Mouse (Mus musculus) spleen, adult 2 months (tissue): ENCODE data around the gene Serpinb1a. TPM values are rescaled to one million over a fixed set of nuclear protein-coding genes. Genes with fewer than 3 reads are reported as not detected.

Experiments
- DNase-seq, 2 experiments: peaks; one replicate each; pipeline versions ENCODE4 v3.0.0 to v3.0.0-alpha.2; 2012 to 2021; ENCODE audit warnings: low spot score in 2 of 2, low read depth in 1 of 2
- H3K27ac ChIP-seq: fragments of 200-500 bp; 2 replicates; pipeline ENCODE4 v1.5.1; 2012; ENCODE audit warnings: low read length, inconsistent platforms; ENCODE audit not compliant: insufficient read depth
- H3K27me3 ChIP-seq: fragments of 200-500 bp; 2 replicates; pipeline ENCODE4 v1.6.1; 2012; ENCODE audit warnings: mild to moderate bottlenecking, moderate library complexity, low read length, inconsistent platforms; ENCODE audit not compliant: control insufficient read depth, insufficient read depth
- H3K36me3 ChIP-seq: fragments of 200-500 bp; 2 replicates; pipeline ENCODE4 v1.6.1; 2012; ENCODE audit warnings: mild to moderate bottlenecking, low read length, inconsistent platforms; ENCODE audit not compliant: control insufficient read depth, insufficient read depth
- H3K4me1 ChIP-seq: fragments of 200-500 bp; 2 replicates; pipeline ENCODE4 v1.6.1; 2011; ENCODE audit warnings: inconsistent platforms; ENCODE audit not compliant: control insufficient read depth, insufficient read depth, insufficient read length
- H3K4me3 ChIP-seq: fragments of 200-500 bp; 2 replicates; pipeline ENCODE4 v1.5.1; 2011; ENCODE audit warnings: mild to moderate bottlenecking, inconsistent platforms; ENCODE audit not compliant: insufficient read depth, insufficient read length; ENCODE audit errors: extremely low read depth
- CTCF ChIP-seq: fragments of 200-500 bp; IDR thresholded peaks from 2 replicates; pipeline ENCODE4 v1.5.1; 2011; ENCODE audit warnings: mild to moderate bottlenecking, inconsistent platforms; ENCODE audit not compliant: insufficient read depth, insufficient read length, insufficient replicate concordance; ENCODE audit errors: extremely low read depth
- POLR2A ChIP-seq: fragments of 200-500 bp; IDR thresholded peaks from 2 replicates; pipeline ENCODE4 v1.6.1; 2011; ENCODE audit warnings: low read depth, low read length, inconsistent platforms
- WGBS: fragments of 180-500 bp; shearing (Covaris S2); methylation state at CpG from one replicate; pipeline ENCODE4 v1.1.7; 2018; 5-methylcytosine and 5-hydroxymethylcytosine counted together
- polyA plus RNA-seq: library from polyadenylated mRNA; depleted of rRNA; stranded (reverse); fragments of >200 nt; gene quantifications from 2 replicates; pipeline ENCODE4 v1.2.3, GENCODE M21; 2012

Gene Serpinb1a
- polyA plus RNA-seq, 1 experiment = 30.2 TPM

DNA sequence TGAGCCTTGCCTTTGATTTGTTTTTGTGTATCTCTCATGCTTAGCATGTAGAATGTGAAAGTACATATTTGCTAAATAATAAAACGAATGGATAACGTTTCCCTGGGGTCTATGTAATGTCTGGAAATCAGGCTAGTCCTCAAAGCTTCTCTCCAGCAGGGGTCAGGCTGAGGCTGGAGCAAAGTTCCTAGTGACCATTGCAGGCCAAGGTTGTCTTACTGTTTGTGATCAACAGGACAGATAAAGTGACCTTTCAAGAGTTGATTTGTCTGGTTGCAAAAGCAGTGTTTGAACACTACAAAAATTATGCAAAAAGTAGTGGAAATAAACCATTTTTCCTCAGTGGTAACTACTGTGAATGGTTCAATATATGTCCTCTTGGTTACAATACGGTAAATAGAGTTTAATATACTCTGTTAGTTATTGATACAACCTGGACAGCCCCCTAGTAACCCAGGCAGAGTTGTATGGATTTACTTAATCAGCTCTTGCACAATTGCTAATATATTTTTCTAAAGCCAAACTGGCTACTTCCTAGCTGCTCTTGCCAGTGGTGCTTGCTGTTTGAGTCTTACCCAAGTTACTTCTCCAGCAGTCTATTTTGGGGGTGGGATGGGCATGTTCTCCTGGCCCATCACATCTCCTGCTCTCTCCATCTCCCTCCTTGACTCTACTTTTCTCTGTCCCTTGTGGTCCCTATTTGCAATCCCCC is 23.7 kb downstream of the Serpinb1a start:
- H3K27me3 ChIP-seq = no peaks in the 10 kb centered on the region
- H3K36me3 ChIP-seq = peaks cover 4% of the 10 kb centered on the region; the same call in 1 of the 2 replicates
- no peak for DNase-seq
- 85% methylated on average over 3 of the region's 3 CpGs for WGBS
- no peak overlapping the region for H3K27ac ChIP-seq
- H3K4me1 ChIP-seq = peaks cover 5% of the 10 kb centered on the region; the same call in 1 of the 2 replicates
- no peak for TF ChIP-seq CTCF
- TF ChIP-seq POLR2A = no peak
- H3K4me3 ChIP-seq = no peak overlapping the region

DNA sequence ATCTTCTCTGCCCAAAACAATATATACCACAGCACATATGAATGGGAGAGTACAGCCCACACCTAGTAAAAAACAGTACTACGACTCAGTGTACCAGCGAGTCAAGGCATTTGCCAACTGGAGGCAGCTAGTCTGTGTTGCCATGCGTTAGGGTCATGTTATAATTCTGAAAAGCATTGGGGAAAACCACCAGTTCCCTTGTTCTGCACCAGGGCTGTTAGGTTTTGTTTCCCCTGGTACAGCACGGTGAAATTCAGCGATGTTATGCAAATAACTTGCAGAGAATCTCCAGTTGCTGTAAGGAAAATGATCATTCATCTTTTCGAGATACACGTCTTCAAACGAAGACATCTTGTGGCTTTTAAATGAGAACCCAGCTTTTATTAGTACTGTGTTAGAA is 25.4 kb downstream of the Serpinb1a start:
- no peak overlapping the region for H3K4me3 ChIP-seq
- H3K27ac ChIP-seq = no peak overlapping the region
- no peak for DNase-seq
- peaks cover 2% of the 10 kb centered on the region; the same call in 1 of the 2 replicates for H3K4me1 ChIP-seq
- WGBS = 49% methylated on average over 8 of the region's 8 CpGs
- H3K36me3 ChIP-seq = peaks cover 8% of the 10 kb centered on the region
- H3K27me3 ChIP-seq = no peaks in the 10 kb centered on the region
- TF ChIP-seq POLR2A (no peak), CTCF (no peak)

DNA sequence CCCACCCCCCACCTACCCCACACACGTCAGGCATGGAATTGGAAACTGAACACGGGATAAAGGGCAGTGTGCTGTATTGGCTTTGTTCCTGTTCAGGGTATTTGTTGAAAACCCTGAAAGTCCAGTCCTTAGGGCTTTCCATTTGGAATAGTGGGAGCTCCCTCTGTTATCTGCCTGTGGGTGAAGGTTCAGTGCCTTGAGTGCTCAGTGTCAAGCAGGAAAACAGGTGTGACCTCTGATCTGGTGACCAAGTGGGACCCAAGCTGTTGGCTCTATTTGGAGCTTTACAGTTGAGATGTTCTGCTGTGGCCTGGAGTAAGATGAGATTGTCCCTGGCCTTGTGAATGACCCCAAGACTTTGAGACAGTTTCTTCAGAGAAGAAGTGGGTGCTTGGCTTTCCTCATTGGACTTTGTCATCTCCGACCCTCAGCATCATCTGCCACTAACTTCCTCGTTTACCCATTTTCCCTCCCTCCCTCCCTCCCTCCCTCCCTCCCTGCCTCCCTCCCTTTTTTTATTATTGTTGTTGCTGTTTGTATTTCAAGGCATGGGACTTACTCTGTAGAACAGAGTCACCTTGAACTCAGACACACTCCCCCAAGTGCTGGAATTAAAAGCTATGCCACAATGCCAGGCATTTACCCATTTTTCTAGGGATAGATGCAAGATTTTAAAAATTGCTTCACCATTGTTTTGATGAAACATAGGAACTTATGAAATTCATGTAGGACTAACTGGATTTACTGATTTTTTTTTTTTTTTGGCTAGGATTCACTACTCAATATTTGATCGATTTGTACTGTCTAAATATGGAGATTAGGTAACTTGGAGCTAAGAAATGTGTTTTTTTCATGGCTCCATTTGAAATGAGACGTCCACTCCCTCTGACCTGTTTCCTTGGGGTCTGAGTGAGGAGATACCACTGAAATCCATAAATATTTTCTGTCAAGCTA is 26.3 kb downstream of the Serpinb1a start:
- WGBS = 75% methylated on average over 6 of the region's 6 CpGs
- DNase-seq = no peak
- H3K27ac ChIP-seq = no peak overlapping the region

DNA sequence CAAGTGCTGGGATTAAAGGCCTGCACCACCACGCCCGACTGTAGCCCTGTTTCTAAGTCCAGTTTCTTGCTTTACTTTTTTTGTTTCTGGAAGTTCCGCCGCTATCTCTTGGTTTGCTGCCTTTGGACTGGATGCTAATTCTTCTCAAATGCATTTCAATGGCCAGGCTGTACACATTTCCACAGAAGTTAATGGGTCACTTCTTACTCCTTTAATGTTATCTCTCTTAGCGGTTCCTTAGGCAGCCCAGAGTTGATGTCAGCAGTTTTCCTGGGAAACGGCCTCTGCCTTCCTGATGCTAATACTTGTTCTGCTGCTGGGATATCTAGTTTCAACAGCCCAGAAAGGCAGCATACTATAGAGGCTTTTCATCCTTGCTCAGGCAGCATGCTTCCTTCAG is 27.9 kb downstream of the Serpinb1a start:
- Histone ChIP-seq H3K4me1 (peaks cover 2% of the 10 kb centered on the region; the same call in 1 of the 2 replicates), H3K36me3 (peaks cover 23% of the 10 kb centered on the region), H3K27me3 (no peaks in the 10 kb centered on the region), H3K4me3 (no peak overlapping the region), H3K27ac (no peak overlapping the region)
- DNase-seq = no peak
- 90% methylated on average over 6 of the region's 6 CpGs for WGBS
- no peak for TF ChIP-seq POLR2A
- TF ChIP-seq CTCF = no peak

More for the DNA sequence above, 26.3 kb downstream of the Serpinb1a start:
- no peak for TF ChIP-seq CTCF
- TF ChIP-seq POLR2A = no peak
- no peaks in the 10 kb centered on the region for H3K27me3 ChIP-seq
- peaks cover 14% of the 10 kb centered on the region for H3K36me3 ChIP-seq
- no peak overlapping the region for H3K4me3 ChIP-seq
- H3K4me1 ChIP-seq = peaks cover 2% of the 10 kb centered on the region; the same call in 1 of the 2 replicates

DNA sequence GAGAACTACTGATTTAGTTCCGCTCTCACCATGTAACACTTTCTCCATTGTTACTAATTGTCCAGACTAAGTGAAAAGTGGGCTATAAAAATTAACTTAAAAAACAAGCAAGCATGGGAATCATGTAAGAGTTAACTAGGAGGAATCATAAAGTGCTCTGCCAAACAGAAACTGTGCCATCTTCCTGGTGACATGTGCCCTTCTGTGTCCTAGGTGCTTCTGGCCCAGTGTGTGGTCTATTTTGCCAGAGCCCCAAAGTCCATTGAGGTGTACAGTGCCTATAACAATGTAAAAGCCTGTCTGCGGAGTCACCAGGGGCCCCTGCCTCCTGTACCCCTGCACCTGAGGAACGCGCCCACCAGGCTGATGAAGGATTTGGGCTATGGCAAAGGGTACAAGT is 29.3 kb downstream of the Serpinb1a start:
- Histone ChIP-seq H3K27ac (no peak overlapping the region), H3K36me3 (peaks cover 34% of the 10 kb centered on the region), H3K4me3 (no peak overlapping the region), H3K27me3 (no peaks in the 10 kb centered on the region), H3K4me1 (peaks cover 2% of the 10 kb centered on the region; the same call in 1 of the 2 replicates)
- WGBS = 96% methylated on average over 4 of the region's 4 CpGs
- TF ChIP-seq POLR2A = no peak
- no peak for TF ChIP-seq CTCF
- DNase-seq = no peak

DNA sequence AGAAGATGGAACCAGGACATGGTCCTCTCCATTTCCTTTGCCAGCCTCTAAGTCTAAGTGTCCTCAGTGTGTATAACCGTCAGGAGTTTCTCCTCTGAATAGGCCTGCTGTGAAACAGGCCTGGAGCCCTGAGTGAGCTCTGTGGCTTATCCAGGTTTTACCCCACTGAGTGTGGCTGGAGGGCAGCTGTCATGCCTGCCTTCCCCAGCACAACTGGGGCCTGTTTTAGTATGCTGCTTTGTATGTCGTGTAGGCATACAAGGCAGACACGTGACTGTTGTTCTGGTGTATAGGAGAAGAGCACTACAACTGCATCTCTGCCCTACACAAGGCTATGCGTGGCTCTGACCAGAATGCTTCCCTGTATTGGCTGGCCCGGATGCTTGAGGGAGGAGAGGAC is 31.1 kb downstream of the Serpinb1a start:
- TF ChIP-seq CTCF (no peak), POLR2A (no peak)
- H3K4me3 ChIP-seq = no peak overlapping the region
- H3K4me1 ChIP-seq = no peaks in the 10 kb centered on the region
- 91% methylated on average over 5 of the region's 5 CpGs for WGBS
- H3K27me3 ChIP-seq = no peaks in the 10 kb centered on the region
- peaks cover 41% of the 10 kb centered on the region for H3K36me3 ChIP-seq
- no peak for DNase-seq
- no peak overlapping the region for H3K27ac ChIP-seq
